Mouse (Mus musculus) liver, embryonic 12.5 days (tissue): ENCODE measurements at regions not wholly inside any gene's neighbourhood (a gene's known extent, or its start where the extent isn't known, plus 50 kb on each side); places are given as distances from the start of the nearest gene placed in this dataset.

ENCODE experiments used
- ATAC-seq: fragments of 200-750 bp; cut with Nextera tagmentation; 2 replicates; pipeline ENCODE4 v1.8.0; 2017; ENCODE audit warnings: moderate number of reproducible peaks, mild to moderate bottlenecking, moderate library complexity
- H3K27ac ChIP-seq: fragments of 300-500 bp; sonication (generic); 2 replicates; pipeline ENCODE4 v1.5.1; 2016; ENCODE audit warnings: mild to moderate bottlenecking
- H3K27me3 ChIP-seq: fragments of 300-500 bp; sonication (generic); replicated peaks from 2 replicates; pipeline ENCODE4 v1.6.1; 2016; ENCODE audit warnings: mild to moderate bottlenecking, moderate library complexity
- H3K36me3 ChIP-seq: fragments of 300-500 bp; sonication (generic); 2 replicates; pipeline ENCODE4 v1.6.1; 2016; ENCODE audit warnings: mild to moderate bottlenecking, moderate library complexity
- H3K4me1 ChIP-seq: fragments of 300-500 bp; sonication (generic); 2 replicates; pipeline ENCODE4 v1.6.1; 2016
- H3K4me2 ChIP-seq: fragments of 300-500 bp; sonication (generic); 2 replicates; pipeline ENCODE4 v1.6.1; 2016; ENCODE audit warnings: mild to moderate bottlenecking, moderate library complexity
- H3K4me3 ChIP-seq: fragments of 300-500 bp; sonication (generic); 2 replicates; pipeline ENCODE4 v1.5.1; 2016; ENCODE audit warnings: mild to moderate bottlenecking, moderate library complexity
- H3K9ac ChIP-seq: fragments of 300-500 bp; sonication (generic); 2 replicates; pipeline ENCODE4 v1.6.1; 2016; ENCODE audit warnings: mild to moderate bottlenecking, moderate library complexity
- H3K9me3 ChIP-seq: fragments of 300-500 bp; sonication (generic); replicated peaks from 2 replicates; pipeline ENCODE4 v1.6.1; 2016; ENCODE audit warnings: mild to moderate bottlenecking, moderate library complexity
- WGBS: fragments of 180-500 bp; shearing (Covaris S2); methylation state at CpG from one replicate; pipeline ENCODE4 v1.1.7; 2016; ENCODE audit not compliant: insufficient replicate concordance; 5-methylcytosine and 5-hydroxymethylcytosine counted together

DNA sequence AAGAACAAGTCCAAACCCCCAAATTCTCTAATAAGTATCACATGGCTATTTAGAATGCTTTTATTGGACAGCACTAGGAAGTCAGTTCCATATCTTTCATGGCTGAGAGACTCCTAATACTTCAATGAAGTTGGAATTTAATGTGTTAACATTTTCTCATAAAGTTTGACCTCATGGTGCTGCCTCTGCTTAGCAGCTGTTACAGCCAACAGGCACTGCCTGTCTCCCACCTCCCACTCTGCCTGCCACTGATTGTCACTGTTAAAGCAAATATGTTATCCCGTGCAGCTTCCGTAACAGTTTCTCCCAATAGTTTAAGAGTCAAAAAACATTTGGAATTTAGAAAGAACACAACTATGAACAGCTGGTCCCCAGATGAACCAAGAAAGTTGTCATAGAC lies 268.3 kb upstream of the Sema3a start:
- H3K4me1 ChIP-seq: no peaks in the 10 kb centered on the region
- WGBS: 78% methylated on average over 2 of the region's 2 CpGs
- H3K27me3 ChIP-seq: no peaks in the 10 kb centered on the region
- H3K9ac ChIP-seq: no peak overlapping the region
- no peaks in the 10 kb centered on the region for H3K9me3 ChIP-seq
- H3K4me2 ChIP-seq: no peak overlapping the region
- H3K4me3 ChIP-seq: no peak overlapping the region
- no peaks in the 10 kb centered on the region for H3K36me3 ChIP-seq
- no peak for ATAC-seq
- H3K27ac ChIP-seq: no peak overlapping the region

DNA sequence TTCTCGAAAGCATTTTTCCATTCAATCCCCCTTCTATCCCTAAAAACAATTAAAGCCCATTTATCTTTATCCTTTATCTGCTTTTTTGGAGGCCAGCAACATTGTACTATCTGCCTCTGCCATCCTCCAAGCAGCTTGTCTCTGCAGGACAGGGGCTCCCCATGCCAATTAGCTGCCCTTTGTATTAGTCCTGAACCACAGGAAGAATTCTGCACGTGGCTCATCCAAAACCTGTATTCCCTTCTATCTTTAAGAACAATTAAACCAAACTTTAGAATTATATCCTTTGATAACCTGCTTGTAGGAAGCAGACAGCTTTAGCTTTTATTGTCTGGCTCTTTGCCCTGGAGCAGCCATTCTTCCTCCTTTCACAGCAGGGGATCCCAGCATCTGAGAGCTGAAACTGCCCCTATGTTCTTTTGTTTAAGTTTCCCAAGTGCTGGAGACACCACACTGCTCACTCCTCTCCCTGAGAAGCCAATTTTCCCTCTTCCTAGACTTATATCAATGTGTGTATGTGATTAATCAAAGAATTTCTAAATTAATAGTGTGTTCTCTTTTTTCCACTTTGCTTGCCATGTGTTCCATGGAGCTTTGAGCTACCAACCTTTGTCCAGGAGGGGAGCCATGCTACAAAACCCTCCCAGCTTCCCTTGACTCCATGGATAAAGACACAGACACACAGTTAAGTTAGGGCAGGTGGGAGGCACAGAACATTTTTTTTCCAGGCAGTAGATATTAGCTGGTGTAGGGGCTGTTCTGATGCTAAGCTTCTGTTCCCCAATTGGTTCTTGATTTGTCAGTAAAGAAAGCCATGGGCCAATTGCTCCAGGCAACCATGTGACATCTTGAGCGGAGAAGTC lies 256.6 kb upstream of the Sema3a start:
- Histone ChIP-seq H3K27ac (no peak overlapping the region), H3K4me2 (no peak overlapping the region), H3K4me1 (no peaks in the 10 kb centered on the region), H3K4me3 (no peak overlapping the region), H3K27me3 (no peaks in the 10 kb centered on the region), H3K36me3 (no peaks in the 10 kb centered on the region), H3K9me3 (no peaks in the 10 kb centered on the region), H3K9ac (no peak overlapping the region)
- WGBS: 37% methylated on average over 3 of the region's 3 CpGs
- no peak for ATAC-seq

DNA sequence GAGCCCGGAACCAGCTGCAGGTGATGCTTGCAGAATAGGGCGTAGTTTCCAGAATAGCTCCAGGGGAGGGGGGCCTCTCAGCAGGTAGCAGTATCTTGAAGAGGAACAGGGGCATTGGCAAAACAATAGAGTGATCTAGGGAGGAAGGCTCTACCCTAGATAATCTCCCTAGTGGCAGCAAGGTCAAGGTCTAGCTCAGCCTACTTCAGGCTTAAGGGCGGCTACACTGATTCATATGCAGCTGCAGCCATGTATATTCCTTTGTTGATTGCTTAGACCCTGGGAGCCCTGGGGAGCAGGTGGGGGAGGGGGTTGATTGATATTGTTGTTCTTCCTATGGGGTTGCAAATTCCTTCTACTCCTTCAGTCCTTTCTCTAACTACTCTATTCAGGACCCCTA lies 252.3 kb upstream of the Sema3a start:
- no peak for ATAC-seq
- Histone ChIP-seq H3K4me2 (no peak overlapping the region), H3K27ac (no peak overlapping the region), H3K36me3 (no peaks in the 10 kb centered on the region), H3K4me3 (no peak overlapping the region), H3K9me3 (no peaks in the 10 kb centered on the region), H3K4me1 (no peaks in the 10 kb centered on the region), H3K9ac (no peak overlapping the region), H3K27me3 (no peaks in the 10 kb centered on the region)
- 70% methylated on average over 3 of the region's 3 CpGs for WGBS

DNA sequence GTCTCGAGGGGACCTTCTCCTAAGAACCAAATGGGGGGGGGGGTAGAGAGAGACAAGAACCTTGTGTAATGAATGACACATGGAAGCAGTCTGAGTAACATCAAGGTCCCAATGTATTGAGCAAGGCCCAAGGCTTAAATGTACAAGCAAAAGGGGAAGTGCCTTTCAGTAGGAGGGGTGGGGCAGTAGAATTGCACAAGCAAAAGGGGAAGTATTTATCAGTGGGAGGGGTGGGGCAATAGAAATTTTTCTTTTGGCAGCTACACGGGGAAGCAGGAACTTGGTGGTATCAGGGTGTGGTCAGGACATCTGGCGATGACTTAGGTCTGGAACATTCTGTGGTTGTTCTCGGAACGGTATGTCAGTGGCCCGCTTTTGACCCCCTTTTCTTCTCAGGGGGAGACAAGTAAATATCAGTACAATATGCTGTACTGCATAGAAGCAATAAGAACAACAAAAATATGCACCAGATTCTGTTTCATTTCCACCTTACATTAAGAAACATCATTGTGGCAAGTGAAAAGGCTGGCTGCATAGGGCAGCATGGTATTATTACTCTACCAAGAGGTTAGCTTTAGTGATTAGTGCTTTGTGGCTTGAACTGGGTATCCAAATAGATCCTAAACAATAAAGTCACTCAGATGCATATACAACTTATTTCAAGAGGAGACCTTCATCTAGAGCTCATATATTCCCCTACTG lies 247.5 kb upstream of the Sema3a start:
- Histone ChIP-seq H3K27ac (no peak overlapping the region), H3K27me3 (no peaks in the 10 kb centered on the region), H3K9me3 (no peaks in the 10 kb centered on the region)

DNA sequence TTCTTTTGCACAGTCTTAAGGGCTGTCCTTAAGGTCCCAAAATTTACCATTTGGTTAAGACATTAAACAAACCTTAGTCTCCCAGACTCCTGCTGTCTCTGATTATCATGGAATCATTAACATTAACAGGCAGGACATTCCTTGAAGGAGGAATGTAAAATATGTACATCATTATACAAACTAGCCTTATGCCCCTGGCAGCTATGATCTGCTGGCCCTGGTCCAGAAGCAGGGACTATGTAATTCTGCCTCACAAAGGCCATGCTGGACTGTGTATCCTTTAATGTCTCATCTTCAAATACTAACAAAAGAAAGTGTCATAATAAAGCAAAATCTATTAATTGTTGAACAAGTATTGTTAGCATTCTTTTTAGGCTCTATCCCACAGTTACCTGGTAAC lies 232.9 kb upstream of the Sema3a start:
- no peak for ATAC-seq
- Histone ChIP-seq H3K4me1 (no peaks in the 10 kb centered on the region), H3K4me3 (no peak overlapping the region), H3K4me2 (no peak overlapping the region), H3K27me3 (no peaks in the 10 kb centered on the region), H3K36me3 (no peaks in the 10 kb centered on the region), H3K27ac (no peak overlapping the region), H3K9me3 (no peaks in the 10 kb centered on the region), H3K9ac (no peak overlapping the region)

More for the DNA sequence above, 247.5 kb upstream of the Sema3a start:
- Histone ChIP-seq H3K4me2 (no peak overlapping the region), H3K4me1 (no peaks in the 10 kb centered on the region), H3K4me3 (no peak overlapping the region), H3K36me3 (no peaks in the 10 kb centered on the region), H3K9ac (no peak overlapping the region)
- no peak for ATAC-seq
- 42% methylated on average over 6 of the region's 6 CpGs for WGBS

DNA sequence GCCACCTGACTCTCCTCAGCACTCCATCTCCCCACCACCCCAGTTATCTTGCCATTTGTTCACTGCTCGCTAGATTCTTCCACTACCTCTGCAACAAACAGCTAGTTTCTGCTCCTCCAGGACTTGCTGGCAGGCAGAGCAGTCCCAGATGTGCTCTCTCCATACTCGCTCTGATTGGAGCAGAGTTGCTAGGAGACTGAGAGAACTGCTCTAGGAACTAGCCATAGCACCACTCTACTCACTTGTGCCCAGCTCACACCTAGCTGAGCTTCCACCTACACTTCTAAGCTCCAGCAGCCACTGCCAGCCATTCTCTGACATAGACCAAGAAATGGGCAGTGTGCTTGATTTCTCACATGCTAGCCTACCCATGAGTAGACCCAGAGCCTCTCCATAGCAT lies 230.6 kb upstream of the Sema3a start:
- WGBS: 42% methylated on average over 2 of the region's 2 CpGs

DNA sequence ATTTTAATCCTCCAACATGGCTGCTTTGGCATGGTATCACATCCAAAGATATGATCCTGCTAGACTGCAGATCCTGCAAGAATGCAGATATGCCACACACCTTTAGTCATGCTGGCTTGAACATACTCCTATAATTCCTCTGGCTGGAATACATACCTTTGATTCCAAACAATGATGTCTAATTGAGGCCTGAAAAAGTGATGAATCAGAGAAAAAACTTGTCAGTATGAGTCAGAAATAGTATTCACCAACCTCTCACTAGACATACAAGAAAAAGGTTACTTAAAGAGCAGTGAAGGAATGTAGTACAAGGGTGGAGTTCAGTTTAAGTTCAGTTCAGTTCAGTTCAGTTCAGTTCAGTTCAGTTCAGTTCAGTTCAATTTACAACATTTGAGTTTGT lies 214.5 kb upstream of the Sema3a start:
- H3K27me3 ChIP-seq: no peaks in the 10 kb centered on the region

More for the DNA sequence above, 230.6 kb upstream of the Sema3a start:
- Histone ChIP-seq H3K27me3 (no peaks in the 10 kb centered on the region), H3K36me3 (no peaks in the 10 kb centered on the region), H3K9me3 (no peaks in the 10 kb centered on the region), H3K4me2 (no peak overlapping the region), H3K4me1 (no peaks in the 10 kb centered on the region), H3K4me3 (no peak overlapping the region), H3K9ac (no peak overlapping the region), H3K27ac (no peak overlapping the region)
- no peak for ATAC-seq

DNA sequence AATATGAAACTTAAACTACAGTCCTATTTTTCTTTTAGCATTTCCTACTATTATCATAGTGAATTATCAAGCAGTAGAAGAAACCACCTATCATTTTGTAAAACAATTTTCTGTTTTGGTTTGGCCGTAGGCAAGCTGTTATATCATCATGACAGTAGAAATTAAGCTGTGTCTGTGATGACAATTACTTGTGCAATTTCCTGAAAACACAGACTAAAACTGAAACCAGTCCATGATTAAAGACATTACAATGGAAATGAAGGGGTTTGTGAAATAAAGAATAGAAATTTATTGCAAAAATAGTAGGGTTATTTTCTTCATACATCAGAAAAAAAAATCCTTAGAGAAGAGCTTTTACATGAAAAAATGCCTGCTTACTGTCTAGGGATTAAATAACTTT lies 210.8 kb upstream of the Sema3a start:
- no peak overlapping the region for H3K4me2 ChIP-seq
- no peaks in the 10 kb centered on the region for H3K36me3 ChIP-seq
- no peaks in the 10 kb centered on the region for H3K4me1 ChIP-seq
- H3K9ac ChIP-seq: no peak overlapping the region
- H3K27me3 ChIP-seq: no peaks in the 10 kb centered on the region
- no peak overlapping the region for H3K27ac ChIP-seq
- no peaks in the 10 kb centered on the region for H3K9me3 ChIP-seq
- H3K4me3 ChIP-seq: no peak overlapping the region
- WGBS: 64% methylated on average over 1 of the region's 1 CpGs
- ATAC-seq: no peak

More for the DNA sequence above, 214.5 kb upstream of the Sema3a start:
- Histone ChIP-seq H3K9ac (no peak overlapping the region), H3K9me3 (no peaks in the 10 kb centered on the region), H3K27ac (no peak overlapping the region), H3K4me2 (no peak overlapping the region), H3K4me1 (no peaks in the 10 kb centered on the region), H3K4me3 (no peak overlapping the region), H3K36me3 (no peaks in the 10 kb centered on the region)
- no peak for ATAC-seq

DNA sequence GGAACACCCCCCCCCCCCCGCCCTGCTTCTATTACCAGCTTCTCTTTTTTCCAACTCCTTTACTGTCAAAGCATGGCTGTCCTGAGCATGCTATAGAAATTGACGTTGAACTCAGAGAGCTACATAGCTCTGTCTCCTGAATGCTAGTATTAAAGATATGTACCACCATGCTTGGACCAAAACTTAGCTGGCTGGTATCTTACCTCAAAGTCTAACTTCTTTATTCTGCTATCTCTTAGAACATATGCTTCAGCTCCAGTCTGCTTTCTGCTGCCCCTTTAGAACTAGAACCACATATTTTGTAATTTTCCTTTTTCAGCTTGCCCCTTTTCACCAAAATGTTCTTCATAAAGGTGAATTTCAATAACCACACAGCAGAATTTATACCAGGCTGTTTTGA lies 205.9 kb upstream of the Sema3a start:
- Histone ChIP-seq H3K9me3 (no peaks in the 10 kb centered on the region), H3K27ac (no peak overlapping the region), H3K9ac (no peak overlapping the region), H3K4me2 (no peak overlapping the region), H3K36me3 (no peaks in the 10 kb centered on the region), H3K4me1 (no peaks in the 10 kb centered on the region), H3K4me3 (no peak overlapping the region), H3K27me3 (no peaks in the 10 kb centered on the region)
- 51% methylated on average over 2 of the region's 2 CpGs for WGBS
- no peak for ATAC-seq

DNA sequence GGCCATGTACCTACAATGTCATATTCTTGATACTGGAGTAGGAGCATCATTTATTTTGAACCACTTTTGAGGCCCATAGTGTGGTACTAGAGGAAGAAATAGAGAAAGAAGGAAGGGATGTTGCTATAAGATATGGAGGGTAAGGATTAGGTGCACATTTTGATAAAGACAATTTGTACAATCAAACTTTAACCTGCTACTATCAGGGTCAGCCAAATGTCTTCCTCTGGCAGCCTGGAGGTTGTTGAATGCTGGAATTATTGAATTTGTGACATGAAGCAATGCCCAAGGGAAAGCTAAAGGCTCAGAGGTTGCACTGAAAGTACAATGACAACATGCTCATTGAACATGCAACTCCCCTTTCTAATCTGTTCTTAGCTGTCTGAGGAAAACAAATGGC lies 202.3 kb upstream of the Sema3a start:
- H3K9me3 ChIP-seq: no peaks in the 10 kb centered on the region
- no peaks in the 10 kb centered on the region for H3K27me3 ChIP-seq
- peak; percentile 83 for ATAC-seq
- H3K4me3 ChIP-seq: no peak overlapping the region
- no peaks in the 10 kb centered on the region for H3K36me3 ChIP-seq
- H3K4me2 ChIP-seq: no peak overlapping the region
- H3K9ac ChIP-seq: no peak overlapping the region
- H3K4me1 ChIP-seq: no peaks in the 10 kb centered on the region
- H3K27ac ChIP-seq: no peak overlapping the region

DNA sequence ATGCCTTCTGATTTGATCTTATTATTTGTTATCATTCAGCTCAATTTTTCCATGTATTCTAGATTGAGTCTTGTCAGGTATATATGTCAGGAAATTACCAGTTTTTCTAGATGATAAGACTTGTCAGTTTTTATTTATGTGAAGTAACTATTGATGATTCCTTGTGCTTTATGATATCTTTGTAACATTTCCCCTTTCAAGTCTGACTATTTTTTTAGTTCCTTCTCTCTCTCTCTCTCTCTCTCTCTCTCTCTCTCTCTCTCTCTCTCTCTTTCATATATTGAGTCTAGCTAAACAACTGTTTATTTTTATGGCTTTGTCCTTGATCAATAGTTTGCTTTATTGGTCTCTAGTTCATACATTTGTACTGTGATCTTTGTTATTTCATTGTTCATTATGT lies 199.7 kb upstream of the Sema3a start:
- Histone ChIP-seq H3K27ac (no peak overlapping the region), H3K9ac (no peak overlapping the region), H3K4me3 (no peak overlapping the region), H3K36me3 (no peaks in the 10 kb centered on the region), H3K9me3 (no peaks in the 10 kb centered on the region), H3K27me3 (no peaks in the 10 kb centered on the region), H3K4me1 (no peaks in the 10 kb centered on the region), H3K4me2 (no peak overlapping the region)
- ATAC-seq: no peak

DNA sequence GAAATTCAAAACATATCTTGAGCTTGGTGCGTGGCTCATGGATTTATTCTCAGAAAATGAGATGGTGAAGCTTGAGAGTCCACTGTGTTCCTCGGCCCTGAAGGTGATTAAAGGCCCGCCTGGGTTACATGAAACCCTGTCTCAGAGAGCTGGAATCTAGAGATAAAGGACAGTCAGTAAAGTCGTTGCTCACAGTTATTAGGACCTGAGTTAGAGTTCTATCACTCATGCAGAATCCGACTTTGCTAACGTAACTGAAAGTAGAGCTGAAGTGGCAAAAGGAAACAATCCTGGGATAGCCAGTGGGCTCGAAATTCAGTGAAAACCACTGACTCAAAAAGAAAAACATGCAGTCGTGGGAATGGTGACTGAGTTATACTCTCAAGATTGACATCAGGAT lies 198.9 kb upstream of the Sema3a start:
- no peak overlapping the region for H3K9ac ChIP-seq
- H3K27me3 ChIP-seq: no peaks in the 10 kb centered on the region
- H3K4me3 ChIP-seq: no peak overlapping the region
- 0 out of 2 replicates have a peak overlapping the region, but pooled peaks have one; percentile 30 for H3K27ac ChIP-seq
- no peak overlapping the region for H3K4me2 ChIP-seq
- H3K36me3 ChIP-seq: no peaks in the 10 kb centered on the region
- no peaks in the 10 kb centered on the region for H3K4me1 ChIP-seq
- H3K9me3 ChIP-seq: no peaks in the 10 kb centered on the region
- ATAC-seq: peak; percentile 75
- 49% methylated on average over 8 of the region's 8 CpGs for WGBS

DNA sequence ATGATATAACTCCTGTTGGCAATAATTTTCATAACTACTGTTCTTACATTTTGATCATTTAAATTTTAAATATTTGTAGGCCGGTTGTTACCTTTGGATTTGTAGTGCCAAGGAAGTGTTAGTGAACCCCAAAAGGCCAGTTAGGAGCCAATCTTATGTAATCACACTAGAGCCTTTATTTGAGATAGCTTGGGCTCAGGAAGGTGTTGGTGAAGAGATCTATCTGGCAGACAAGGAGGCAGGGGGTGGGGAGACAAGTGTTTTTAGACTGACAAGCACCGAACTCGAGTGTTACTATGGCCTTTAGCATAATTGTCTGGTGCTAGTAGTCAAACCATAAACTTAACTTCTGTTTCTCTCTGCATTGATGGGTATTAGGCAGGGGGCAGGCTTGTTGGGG lies 198.0 kb upstream of the Sema3a start:
- no peak overlapping the region for H3K27ac ChIP-seq
- H3K4me1 ChIP-seq: no peaks in the 10 kb centered on the region
- no peak overlapping the region for H3K4me2 ChIP-seq
- 74% methylated on average over 3 of the region's 3 CpGs for WGBS
- no peaks in the 10 kb centered on the region for H3K36me3 ChIP-seq
- H3K27me3 ChIP-seq: no peaks in the 10 kb centered on the region
- no peaks in the 10 kb centered on the region for H3K9me3 ChIP-seq
- H3K9ac ChIP-seq: no peak overlapping the region
- no peak for ATAC-seq
- H3K4me3 ChIP-seq: no peak overlapping the region
